Comparison of ENCODE assay signal across 21 mouse cellular contexts in genomic region chr10:68121960-68122359, GRCm38 (mm10).
A peak's percentile ranks its signal among the peaks of the same experiment; 100 is the strongest.
DNase-seq lines count a peak whose midpoint lies in the region; ATAC-seq and TF ChIP-seq lines count a peak whose summit lies in the region.
"Had no signal": no experiment of that assay in that cellular context is flagged by ENCODE, and none has a peak within 500 bp of the region (broad histone marks: within the 10 kb centered on the region; RNA-seq: fewer than 3 reads in every experiment).

No protein-coding gene starts in this region.

- H3K4me3 ChIP-seq in kidney, adult 2 months (ENCODE audit: insufficient read depth, low read depth, low read length) = no peak overlapping the region
- no peak overlapping the region for H3K4me3 ChIP-seq in gastrocnemius, adult 2 months
- no peak overlapping the region for H3K4me3 ChIP-seq in heart, embryonic 15.5 days
- no peak overlapping the region for H3K4me3 ChIP-seq in liver, embryonic 11.5 days (ENCODE audit: low read depth, low read length)
- H3K4me3 ChIP-seq: embryonic facial prominence, embryonic 10.5 days; erythroblast, embryonic 14.5 days; hindbrain, embryonic 15.5 days; neural tube, embryonic 15.5 days; stomach, embryonic 15.5 days had no signal

- no peak for TF ChIP-seq POLR2A in kidney, adult 2 months (IDR thresholded peaks at IDR 0.05; ENCODE audit: low read depth, low read length)

- peaks cover 5% of the 10 kb centered on the region; the same call in 1 of the 2 replicates for H3K4me1 ChIP-seq in kidney, adult 2 months (ENCODE audit: control insufficient read depth, insufficient read depth, low read length)
- peaks cover 31% of the 10 kb centered on the region for H3K4me1 ChIP-seq in heart, embryonic 15.5 days (replicated peaks)
- peaks cover 5% of the 10 kb centered on the region for H3K4me1 ChIP-seq in liver, embryonic 11.5 days (replicated peaks; ENCODE audit: control insufficient read depth, insufficient read depth, low read length)
- H3K4me1 ChIP-seq: neural tube, embryonic 15.5 days; stomach, embryonic 15.5 days had no signal

- intact Hi-C loops in gastrocnemius, adult 2 months (cut with DNase I) = no loop called here

- peaks cover 10% of the 10 kb centered on the region for H3K36me3 ChIP-seq in kidney, adult 2 months (ENCODE audit: control insufficient read depth, insufficient read depth, low read length)
- peaks cover 16% of the 10 kb centered on the region for H3K36me3 ChIP-seq in heart, embryonic 15.5 days
- 0 out of 2 replicates have a peak, but pooled peaks cover 2% of the 10 kb centered on the region for H3K36me3 ChIP-seq in liver, embryonic 11.5 days (ENCODE audit: control insufficient read depth, insufficient read depth, low read length)
- H3K36me3 ChIP-seq: neural tube, embryonic 15.5 days had no signal

- no peak overlapping the region for H3K27ac ChIP-seq in kidney, adult 2 months (ENCODE audit: insufficient read depth, low read depth, low read length)
- peak overlapping the region; percentile 72 for H3K27ac ChIP-seq in gastrocnemius, adult 2 months
- 0 out of 2 replicates have a peak overlapping the region, but pooled peaks have one; percentile 24 for H3K27ac ChIP-seq in heart, embryonic 15.5 days
- no peak overlapping the region for H3K27ac ChIP-seq in liver, embryonic 11.5 days (ENCODE audit: low read depth, low read length)
- H3K27ac ChIP-seq: embryonic facial prominence, embryonic 10.5 days; hindbrain, embryonic 15.5 days; neural tube, embryonic 15.5 days; stomach, embryonic 15.5 days had no signal

- no peaks in the 10 kb centered on the region for H3K9me3 ChIP-seq in heart, embryonic 15.5 days (replicated peaks)
- no peaks in the 10 kb centered on the region for H3K9me3 ChIP-seq in liver, embryonic 11.5 days (ENCODE audit: control insufficient read depth, low read length)
- H3K9me3 ChIP-seq: embryonic facial prominence, embryonic 10.5 days; hindbrain, embryonic 15.5 days; neural tube, embryonic 15.5 days; stomach, embryonic 15.5 days had no signal

- H3K9ac ChIP-seq in heart, embryonic 15.5 days = no peak overlapping the region
- no peak overlapping the region for H3K9ac ChIP-seq in liver, embryonic 11.5 days (ENCODE audit: low read depth, low read length)
- H3K9ac ChIP-seq: hindbrain, embryonic 15.5 days; neural tube, embryonic 15.5 days; stomach, embryonic 15.5 days had no signal

- DNase-seq in kidney, postnatal 10 days = peak; percentile 9
- DNase-seq in kidney, adult 2 months = no peak
- peak; percentile 79 for DNase-seq in gastrocnemius, adult 2 months
- DNase-seq in lung, postnatal 14 days = peak; percentile 47
- DNase-seq in MN1 (ENCODE audit: low spot score) = no peak
- DNase-seq in frontal cortex, postnatal 25 days (ENCODE audit: low spot score in 2 of 2) = no peak
- no peak for DNase-seq in liver, embryonic 11.5 days (ENCODE audit: low spot score)
- DNase-seq: cerebellum, adult 11 months; cerebellum, postnatal 25 days; kidney, adult 11 months; kidney, postnatal 4 days; left cerebral cortex, postnatal 4 days; thymus, postnatal 14 days had no signal

- 70% methylated on average over 4 of the region's 4 CpGs for WGBS in kidney, adult 2 months
- 57% methylated on average over 4 of the region's 4 CpGs for WGBS in heart, embryonic 15.5 days
- 79% methylated on average over 4 of the region's 4 CpGs for WGBS in liver, embryonic 11.5 days

- H3K4me2 ChIP-seq in heart, embryonic 15.5 days = no peak overlapping the region
- H3K4me2 ChIP-seq in liver, embryonic 11.5 days = no peak overlapping the region
- H3K4me2 ChIP-seq: hindbrain, embryonic 15.5 days; neural tube, embryonic 15.5 days; stomach, embryonic 15.5 days had no signal

- H3K27me3 ChIP-seq in kidney, adult 2 months (replicated peaks; ENCODE audit: control insufficient read depth, insufficient read depth, low read length) = no peaks in the 10 kb centered on the region
- no peaks in the 10 kb centered on the region for H3K27me3 ChIP-seq in heart, embryonic 15.5 days
- no peaks in the 10 kb centered on the region for H3K27me3 ChIP-seq in liver, embryonic 11.5 days (replicated peaks; ENCODE audit: control insufficient read depth, insufficient read depth, low read length)
- H3K27me3 ChIP-seq: hindbrain, embryonic 15.5 days; neural tube, embryonic 15.5 days; Patski; stomach, embryonic 15.5 days had no signal

- no peak for ATAC-seq in heart, embryonic 15.5 days (replicated peaks; ENCODE audit: insufficient number of reproducible peaks, insufficient read depth, low FRiP score, low read depth)
- no peak for ATAC-seq in liver, embryonic 11.5 days (replicated peaks; ENCODE audit: low FRiP score)
- ATAC-seq: forebrain, embryonic 16.5 days; Patski had no signal

- TF ChIP-seq CTCF in kidney, adult 2 months (conservative IDR thresholded peaks at IDR 0.05; ENCODE audit: insufficient read depth, insufficient read length, low read depth, low read length) = no peak
- no peak for TF ChIP-seq CTCF in gastrocnemius, adult 2 months (IDR thresholded peaks at IDR 0.05)

Comparison
In these comparisons a context has a peak if more than half of its experiments do, and no peak if none do; other contexts are left out.
1. DNase-seq: peak in kidney, postnatal 10 days (single experiment), gastrocnemius, adult 2 months (single experiment) and lung, postnatal 14 days (single experiment); none in kidney, adult 2 months (single experiment), MN1 (single experiment), frontal cortex, postnatal 25 days (0 of 2) and liver, embryonic 11.5 days (single experiment).
2. H3K27ac ChIP-seq: peak in gastrocnemius, adult 2 months (single experiment) and heart, embryonic 15.5 days (single experiment); none in kidney, adult 2 months (single experiment) and liver, embryonic 11.5 days (single experiment).